Mouse (Mus musculus): ENCODE data around the gene Gm45234.

GRCm38 (mm10) chr6:124756652-124757350 is 980 bp upstream of the Gm45234 start:
- TF ChIP-seq CTCF (IDR thresholded peaks at IDR 0.05; ENCODE audit: borderline replicate concordance, insufficient read depth, low read depth, low read length) (no peak), POLR2A (IDR thresholded peaks at IDR 0.05; ENCODE audit: borderline replicate concordance, insufficient read depth, low read length) (peak; percentile 48)
